Mouse (Mus musculus): Measurements from ENCODE around the gene Pdzrn3.

- TF ChIP-seq ZNF384 (IDR thresholded peaks at IDR 0.05; ENCODE audit: low read depth, low read length) (no peak), HCFC1 (IDR thresholded peaks at IDR 0.05; ENCODE audit: borderline replicate concordance, insufficient read depth, low read length) (no peak), CHD2 (IDR thresholded peaks at IDR 0.05; ENCODE audit: low read depth, low read length) (no peak), ZC3H11A (IDR thresholded peaks at IDR 0.05; ENCODE audit: borderline replicate concordance, low read depth, low read length) (no peak), MAFK (IDR thresholded peaks at IDR 0.05; ENCODE audit: insufficient read depth, low read depth, low read length) (no peak)
Observed at GRCm38 (mm10) chr6:101310491-101310890, 67.2 kb downstream of the Pdzrn3 start.

Measured in ES-E14 (cell line).